Mouse (Mus musculus): ENCODE results near the gene Phactr1.

Phactr1 gene

GRCm38 (mm10) chr13:42759170-42759569, 78.7 kb downstream of the Phactr1 start:
- DNase-seq (ENCODE audit: low spot score), result no peak

- no peak for DNase-seq (ENCODE audit: low spot score)
Observed at GRCm38 (mm10) chr13:42760907-42761544, 80.6 kb downstream of the Phactr1 start.

GRCm38 (mm10) chr13:42772314-42772713, 91.9 kb downstream of the Phactr1 start:
- no peak for DNase-seq (ENCODE audit: low spot score)

- DNase-seq (ENCODE audit: low spot score), result no peak
Observed at GRCm38 (mm10) chr13:42774040-42774439, 93.6 kb downstream of the Phactr1 start.

- no peak for DNase-seq (ENCODE audit: low spot score)
Observed at GRCm38 (mm10) chr13:42782151-42782550, 101.7 kb downstream of the Phactr1 start.

GRCm38 (mm10) chr13:42789221-42789620, 108.8 kb downstream of the Phactr1 start:
- DNase-seq (ENCODE audit: low spot score), result no peak

GRCm38 (mm10) chr13:42792279-42792678, 111.9 kb downstream of the Phactr1 start:
- no peak for DNase-seq (ENCODE audit: low spot score)

- no peak for DNase-seq (ENCODE audit: low spot score)
Observed at GRCm38 (mm10) chr13:42800523-42800922, 120.1 kb downstream of the Phactr1 start.

GRCm38 (mm10) chr13:42804314-42804713, 123.9 kb downstream of the Phactr1 start:
- no peak for DNase-seq (ENCODE audit: low spot score)

GRCm38 (mm10) chr13:42812762-42813161, 132.3 kb downstream of the Phactr1 start:
- no peak for DNase-seq (ENCODE audit: low spot score)

GRCm38 (mm10) chr13:42818378-42818777, 138.0 kb downstream of the Phactr1 start:
- peak; percentile 23 for DNase-seq (ENCODE audit: low spot score)

- no peak for DNase-seq (ENCODE audit: low spot score)
Observed at GRCm38 (mm10) chr13:42820513-42820912, 140.1 kb downstream of the Phactr1 start.

GRCm38 (mm10) chr13:42821426-42822106, 141.1 kb downstream of the Phactr1 start:
- DNase-seq (ENCODE audit: low spot score), result no peak

GRCm38 (mm10) chr13:42822545-42822944, 142.1 kb downstream of the Phactr1 start:
- DNase-seq (ENCODE audit: low spot score), result peak; percentile 26

GRCm38 (mm10) chr13:42823875-42824274, 143.5 kb downstream of the Phactr1 start:
- DNase-seq (ENCODE audit: low spot score), result no peak

- DNase-seq (ENCODE audit: low spot score), result no peak
Observed at GRCm38 (mm10) chr13:42826602-42827001, 146.2 kb downstream of the Phactr1 start.

- DNase-seq (ENCODE audit: low spot score), result no peak
Observed at GRCm38 (mm10) chr13:42828978-42829377, 148.6 kb downstream of the Phactr1 start.

GRCm38 (mm10) chr13:42835441-42835840, 155.0 kb downstream of the Phactr1 start:
- DNase-seq (ENCODE audit: low spot score), result no peak

- no peak for DNase-seq (ENCODE audit: low spot score)
Observed at GRCm38 (mm10) chr13:42839358-42839757, 158.9 kb downstream of the Phactr1 start.

- no peak for DNase-seq (ENCODE audit: low spot score)
Observed at GRCm38 (mm10) chr13:42852086-42852485, 171.7 kb downstream of the Phactr1 start.

- no peak for DNase-seq (ENCODE audit: low spot score)
Observed at GRCm38 (mm10) chr13:42853900-42854595, 173.6 kb downstream of the Phactr1 start.

GRCm38 (mm10) chr13:42866162-42866941, 185.9 kb downstream of the Phactr1 start:
- DNase-seq (ENCODE audit: low spot score), result no peak
